Mouse (Mus musculus) thymus, adult 2 months (tissue): ENCODE results near the gene Ripply1.
"Not testable (repeated sequence)": the region's sequence is repeated elsewhere in the genome, so short reads cannot be mapped to it uniquely, and the experiment has no call there.

Experiments
- CTCF ChIP-seq: fragments of 200-500 bp; IDR thresholded peaks from 2 replicates; pipeline ENCODE4 v1.5.1; 2012; ENCODE audit warnings: mild to moderate bottlenecking, control low read depth, low read length, moderate library complexity, borderline replicate concordance; ENCODE audit not compliant: control insufficient read depth, poor library complexity, insufficient read depth; ENCODE audit errors: extremely low read depth
- POLR2A ChIP-seq: fragments of 200-500 bp; IDR thresholded peaks from 2 replicates; pipeline ENCODE4 v1.6.1; 2012; ENCODE audit warnings: mild to moderate bottlenecking, low read length, control low read depth, moderate library complexity; ENCODE audit not compliant: control insufficient read depth, poor library complexity, insufficient read depth; ENCODE audit errors: extremely low read depth

- TF ChIP-seq POLR2A, CTCF: not testable (repeated sequence)
Observed at GRCm38 (mm10) chrX:139758634-139759033, 23.5 kb downstream of the Ripply1 start.
